Mouse (Mus musculus) kidney, postnatal 25 days (tissue): ENCODE results near the gene Rab34.

Source experiments
- DNase-seq, 2 experiments: peaks; one replicate each; pipeline ENCODE4 v3.0.0; 2021; ENCODE audit warnings: mixed read lengths in 2 of 2

The Rab34 gene

DNA sequence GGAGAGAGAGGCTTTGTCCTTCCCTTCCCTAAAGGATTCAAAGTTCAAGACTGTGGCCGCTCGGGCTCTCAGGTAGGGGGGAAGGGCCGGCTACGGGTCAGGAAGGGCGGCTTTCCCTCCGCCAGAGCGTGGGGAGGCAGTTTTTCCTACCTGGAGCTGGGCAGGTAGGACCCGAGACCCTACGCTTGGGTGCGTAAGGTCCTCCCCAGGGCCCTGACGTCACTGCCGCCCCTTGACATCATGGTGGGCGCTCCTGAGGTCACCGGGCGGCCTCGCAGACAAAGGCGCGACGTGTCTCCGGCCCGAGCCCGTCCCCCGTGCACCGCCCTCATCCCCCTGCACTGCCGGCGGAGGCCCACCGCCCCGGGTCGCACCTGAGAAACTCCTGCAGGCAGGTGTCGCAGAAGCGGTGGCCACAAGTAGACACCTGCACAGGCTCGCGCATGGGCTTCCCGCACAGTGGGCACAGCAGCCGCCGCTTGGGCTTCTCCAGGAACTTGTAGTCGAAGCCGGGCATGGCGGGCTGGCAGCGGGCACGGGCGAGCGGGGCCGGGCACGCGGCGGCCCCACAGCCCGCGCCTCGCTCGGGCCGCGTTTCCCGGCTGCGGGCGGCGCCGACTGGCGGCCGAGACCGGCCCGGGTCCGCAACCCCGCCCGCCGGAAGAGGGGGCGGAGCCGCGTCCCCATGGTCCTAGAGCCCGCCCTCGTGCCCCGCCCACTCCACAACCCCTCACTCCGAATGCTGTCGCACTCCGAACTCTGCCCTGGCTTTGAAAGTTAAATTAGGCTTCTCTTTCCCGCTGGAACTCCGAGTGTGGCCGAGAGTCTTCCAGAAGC lies 23.1 kb upstream of the Rab34 start, which contains the start of gene Traf4:
Gene Traf4, minus strand, starts transcription at position 666 of the 837 bp plus-strand sequence.
- DNase-seq: peak; percentile 94

DNA sequence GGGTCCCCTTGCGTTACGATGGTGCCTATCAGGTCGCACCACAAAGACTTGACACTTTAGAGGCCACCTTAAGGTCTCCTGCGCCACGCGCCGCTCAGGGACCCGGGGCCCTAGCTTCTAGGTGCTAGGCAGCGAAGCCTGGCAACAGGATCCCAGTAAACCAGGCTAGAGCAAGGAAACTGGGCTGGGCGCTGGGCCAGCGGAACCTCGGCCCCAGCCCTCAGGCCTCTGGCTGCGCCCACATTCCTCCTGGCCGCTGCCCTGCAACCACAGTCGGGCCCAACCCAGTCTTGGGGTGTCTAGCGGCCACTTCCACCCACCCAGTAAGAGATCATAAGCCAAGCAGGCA lies 22.5 kb upstream of the Rab34 start:
- peak; percentile 81 to 92 for DNase-seq

DNA sequence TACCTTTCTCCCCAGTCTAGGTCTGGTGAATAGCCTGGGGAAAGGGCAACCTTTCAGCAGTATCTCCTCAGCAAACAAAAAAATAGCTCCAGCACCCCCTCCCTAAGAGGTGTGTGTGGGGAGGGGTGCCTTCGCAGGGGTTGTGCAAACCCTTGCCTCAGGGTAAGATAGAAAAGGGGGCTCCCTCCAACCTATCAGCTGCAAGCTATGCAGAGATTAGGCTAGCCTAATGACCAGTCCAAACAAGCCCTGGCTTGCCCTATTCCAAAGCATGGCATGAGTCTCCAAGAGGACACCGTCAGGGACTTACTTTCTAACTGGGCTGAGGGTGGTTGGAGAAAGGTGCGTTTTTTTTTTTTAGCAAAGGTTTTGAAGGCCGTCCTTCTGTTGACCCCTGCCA lies 22.1 kb upstream of the Rab34 start:
- DNase-seq: no peak

DNA sequence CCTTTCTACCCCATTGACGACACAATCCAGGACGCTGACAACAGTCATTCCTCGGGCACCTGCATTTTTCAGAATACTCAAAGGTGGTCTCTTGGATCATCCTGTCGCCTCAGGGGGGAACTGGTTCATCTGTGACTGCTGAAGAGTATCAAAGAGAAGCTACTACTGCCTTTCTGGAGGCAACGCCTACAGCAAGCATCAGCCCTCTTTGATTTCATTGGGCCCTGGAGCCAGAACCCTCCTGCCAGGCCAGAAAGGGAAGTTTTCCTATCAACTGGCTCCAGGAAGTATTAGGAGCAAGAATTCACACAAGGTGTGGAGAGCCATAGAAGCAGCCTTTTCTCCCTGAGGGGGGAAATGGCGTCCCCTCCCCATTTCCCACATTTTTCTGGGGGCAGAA lies 21.6 kb upstream of the Rab34 start:
- no peak for DNase-seq

DNA sequence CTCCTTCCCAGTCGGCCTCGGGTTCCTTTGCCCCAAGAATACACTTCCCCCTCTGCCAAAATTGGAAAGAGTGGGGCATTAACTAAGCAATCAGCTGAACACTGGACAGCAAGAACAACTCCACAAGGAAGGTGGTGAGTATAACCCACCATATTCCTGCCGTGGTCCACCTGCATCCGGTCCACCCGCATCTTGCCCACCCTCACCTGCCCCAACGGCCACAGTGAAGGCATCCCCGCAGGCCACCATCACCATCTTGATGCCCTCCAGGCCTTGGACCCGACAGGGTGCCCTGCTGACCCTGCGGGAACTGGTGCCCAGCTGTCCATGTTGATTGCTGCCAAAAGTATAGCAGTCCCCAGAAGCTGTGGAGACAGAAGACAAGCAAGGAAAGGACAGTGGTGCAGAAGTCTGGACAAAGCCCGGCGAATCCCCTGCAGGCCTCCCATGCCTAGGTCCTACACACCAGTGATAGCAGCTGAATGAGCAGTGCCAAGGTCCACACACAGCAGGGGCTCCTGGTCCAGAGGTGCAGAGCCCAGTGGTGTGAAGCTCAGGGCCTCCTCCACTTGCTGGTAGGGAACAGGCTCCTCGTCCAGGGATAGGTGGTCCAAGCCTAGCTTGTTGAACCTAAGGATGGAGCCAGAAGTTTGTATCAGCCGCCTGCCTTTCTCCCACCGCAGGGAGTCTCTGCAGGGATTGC lies 20.8 kb upstream of the Rab34 start:
- DNase-seq: no peak

DNA sequence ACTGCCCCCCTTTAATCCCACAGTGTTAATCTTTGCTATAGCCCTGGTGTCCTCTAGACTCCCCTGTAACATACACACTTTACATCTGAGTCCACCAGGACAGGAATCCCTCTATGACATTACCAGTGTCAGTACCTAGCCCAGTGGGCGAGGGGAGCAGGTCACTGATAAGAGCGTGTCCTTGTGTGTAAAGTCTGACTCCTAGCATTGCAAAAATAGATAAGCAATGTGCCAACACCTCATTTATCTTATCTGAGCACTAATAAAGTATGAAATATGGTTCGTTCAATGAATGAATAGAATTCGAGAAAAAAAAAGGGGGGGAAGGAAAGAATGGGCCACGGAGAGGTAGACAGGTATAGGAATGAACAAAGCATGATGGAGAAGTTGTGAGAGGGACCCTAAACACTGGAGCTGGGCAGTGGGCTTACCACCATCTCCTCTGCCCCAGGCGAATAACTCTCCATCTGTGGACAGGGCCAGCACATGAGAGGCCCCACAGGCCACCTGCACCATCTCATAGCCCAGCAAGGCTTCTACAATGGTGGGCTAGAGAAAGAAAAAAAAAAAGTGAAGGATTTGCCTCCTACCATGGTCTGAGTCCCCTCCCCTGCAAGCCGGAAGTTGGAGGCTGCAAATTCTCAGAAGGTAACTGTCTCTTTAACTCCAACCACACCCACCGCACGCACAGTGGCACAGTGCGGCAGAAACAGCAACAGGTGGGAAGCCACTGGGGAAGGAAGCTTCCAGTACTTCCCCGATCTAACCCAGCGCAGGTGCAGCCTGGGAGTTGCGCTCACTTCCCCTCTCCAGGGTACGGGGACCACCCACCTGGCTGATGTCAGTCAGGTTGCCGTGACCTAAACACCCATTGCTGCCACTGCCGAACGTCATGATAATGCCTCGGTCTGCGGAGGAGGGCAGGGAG lies 19.4 kb upstream of the Rab34 start:
- peak; percentile 43 to 63 for DNase-seq

DNA sequence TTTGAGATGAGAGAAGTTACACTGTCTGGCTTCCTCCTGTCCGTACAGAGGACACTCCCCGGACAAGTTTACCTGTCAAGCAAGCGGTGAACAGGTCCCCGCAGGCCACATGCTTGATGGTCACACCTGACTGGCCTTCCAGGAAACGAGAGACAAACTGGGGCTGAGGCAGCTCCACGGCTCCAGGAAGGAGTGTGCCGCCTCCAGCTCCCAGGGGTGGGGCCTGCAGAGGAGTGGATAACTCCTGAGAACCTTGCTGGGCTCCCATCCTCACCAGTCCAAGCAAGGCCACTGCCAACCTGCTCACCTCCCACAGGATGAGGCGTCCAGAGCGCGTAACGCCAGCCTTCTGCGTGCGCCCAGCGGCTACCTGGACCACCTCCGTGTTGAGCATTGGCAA lies 17.9 kb upstream of the Rab34 start:
- DNase-seq: peak; percentile 43 to 80

DNA sequence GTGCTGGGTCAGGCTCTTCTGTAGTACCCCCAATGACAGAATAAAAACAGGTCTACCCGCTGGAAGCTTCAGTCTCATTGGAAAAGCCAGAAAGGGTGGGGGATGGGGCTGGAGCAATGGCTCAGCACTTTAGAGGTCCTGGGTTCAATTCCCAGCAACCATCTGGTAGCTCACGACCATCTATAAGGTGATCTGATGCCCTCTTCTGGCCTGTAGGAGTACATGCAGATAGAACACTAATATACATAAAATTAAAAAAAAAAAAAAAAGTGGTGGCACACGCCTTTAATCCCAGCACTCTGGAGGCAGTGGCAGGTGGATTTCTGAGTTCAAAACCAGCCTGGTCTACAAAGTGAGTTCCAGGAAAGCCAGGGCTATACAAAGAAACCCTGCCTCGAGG lies 16.9 kb upstream of the Rab34 start:
- DNase-seq: no peak

DNA sequence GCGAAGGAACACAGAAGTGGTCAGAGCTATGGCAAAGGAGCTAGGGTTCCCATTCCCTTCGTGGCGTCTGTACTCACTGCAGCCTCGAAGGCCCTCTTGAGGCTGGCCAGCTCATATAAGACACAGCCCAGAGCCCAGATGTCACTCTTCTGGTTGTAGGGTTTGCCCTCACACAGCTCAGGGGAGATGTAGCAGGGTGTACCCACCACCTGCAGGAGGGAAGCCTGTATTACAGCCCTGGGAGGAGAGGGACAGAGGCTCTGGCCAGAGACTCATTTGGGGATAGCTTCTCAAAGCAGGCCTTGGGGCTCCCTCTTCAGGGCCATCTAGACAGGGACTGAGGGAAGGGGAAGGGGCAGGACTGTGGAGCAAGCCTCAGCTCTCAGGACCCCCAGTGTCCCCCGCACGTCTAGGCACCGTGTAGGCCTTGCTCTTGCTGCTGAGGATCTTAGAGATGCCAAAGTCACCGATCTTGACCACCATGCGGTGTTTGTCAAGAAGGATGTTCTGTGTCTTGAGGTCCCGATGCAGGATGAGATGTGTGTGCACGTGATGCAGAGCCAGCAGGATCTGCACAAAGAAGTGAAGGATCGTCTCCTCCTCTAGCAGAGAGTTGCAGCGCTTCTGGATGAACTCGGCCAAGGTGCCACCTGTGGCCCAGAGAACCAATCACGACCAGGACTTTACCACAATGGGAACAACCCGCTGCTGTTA lies 16.0 kb upstream of the Rab34 start:
- no peak for DNase-seq

DNA sequence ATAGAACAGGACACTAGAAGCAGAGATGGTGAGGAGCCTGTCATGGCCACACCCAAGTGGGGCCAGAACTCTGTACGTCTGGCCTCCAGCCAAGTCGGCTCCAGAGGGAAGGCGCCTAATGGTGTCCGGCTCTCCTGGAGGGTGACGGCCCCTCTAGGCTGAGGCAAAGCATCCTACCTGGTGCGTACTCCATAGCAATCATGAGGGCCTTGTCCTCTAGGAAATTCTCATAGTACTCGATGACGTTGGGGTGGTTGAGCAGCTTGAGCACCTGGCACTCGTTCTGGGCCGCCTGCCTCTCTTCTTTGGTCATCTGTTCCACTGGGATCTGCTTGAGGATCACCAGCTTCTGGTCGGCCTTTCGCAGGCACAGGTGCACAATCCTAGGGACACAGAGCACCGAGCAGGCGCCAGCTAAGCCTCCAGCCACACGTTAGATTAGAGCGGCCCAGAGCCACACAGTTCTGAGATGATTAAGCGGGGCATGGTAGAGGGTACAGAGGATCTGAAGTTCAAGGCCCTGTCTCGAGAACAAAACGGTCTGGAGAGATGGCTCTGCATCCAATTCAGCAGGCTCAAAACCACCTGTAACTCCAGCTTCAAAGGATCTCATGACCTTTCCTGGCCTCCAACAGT lies 15.4 kb upstream of the Rab34 start:
- peak in 1 of 2 experiments; percentile 50 for DNase-seq

DNA sequence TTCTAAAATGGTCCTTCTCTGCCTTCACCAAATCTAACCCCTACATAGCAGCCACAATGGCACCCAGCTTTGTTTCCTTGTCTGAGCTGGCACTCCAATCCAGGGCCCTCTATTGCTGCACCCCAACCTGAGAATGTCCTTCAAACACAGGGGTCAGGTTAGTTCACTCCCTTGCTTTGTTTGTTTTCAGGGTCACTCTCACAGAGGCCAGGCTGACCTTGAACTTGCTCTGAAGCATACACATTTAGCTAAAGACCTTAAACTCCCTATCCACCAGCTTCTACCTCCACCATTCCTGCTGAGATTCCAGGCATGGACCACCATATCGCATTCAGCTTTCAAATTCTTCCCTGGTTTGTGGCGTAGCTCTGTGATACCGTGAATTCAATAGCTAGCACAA lies 13.7 kb upstream of the Rab34 start:
- no peak for DNase-seq

DNA sequence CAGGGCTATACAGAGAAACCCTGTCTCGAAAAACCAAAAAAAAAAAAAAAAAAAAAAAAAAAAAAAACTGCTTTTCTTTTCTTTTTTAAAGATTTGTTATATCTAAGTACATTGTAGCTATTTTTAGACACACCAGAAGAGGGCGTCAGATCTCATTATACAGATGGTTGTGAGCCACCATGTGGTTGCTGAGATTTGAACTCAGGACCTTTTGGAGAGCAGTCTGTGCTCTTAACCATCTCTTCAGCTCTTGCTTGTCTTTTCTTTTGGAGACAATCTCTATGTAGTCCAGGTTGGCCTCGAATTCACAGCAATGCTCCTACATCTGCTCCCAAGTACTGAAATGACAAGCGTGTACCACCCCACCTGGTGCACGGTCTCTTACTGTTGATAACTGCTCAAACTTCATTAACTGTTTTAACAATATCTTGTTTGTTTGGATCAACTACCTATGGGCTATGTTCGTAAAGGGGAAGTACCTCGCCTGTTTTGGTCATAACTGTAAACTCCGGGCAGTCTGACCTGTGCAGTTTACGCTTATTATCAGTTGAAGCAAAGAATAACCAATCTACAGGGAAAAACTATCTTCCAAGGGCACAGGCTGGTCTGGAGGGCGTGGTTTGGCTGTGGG lies 12.3 kb upstream of the Rab34 start:
- DNase-seq: no peak

DNA sequence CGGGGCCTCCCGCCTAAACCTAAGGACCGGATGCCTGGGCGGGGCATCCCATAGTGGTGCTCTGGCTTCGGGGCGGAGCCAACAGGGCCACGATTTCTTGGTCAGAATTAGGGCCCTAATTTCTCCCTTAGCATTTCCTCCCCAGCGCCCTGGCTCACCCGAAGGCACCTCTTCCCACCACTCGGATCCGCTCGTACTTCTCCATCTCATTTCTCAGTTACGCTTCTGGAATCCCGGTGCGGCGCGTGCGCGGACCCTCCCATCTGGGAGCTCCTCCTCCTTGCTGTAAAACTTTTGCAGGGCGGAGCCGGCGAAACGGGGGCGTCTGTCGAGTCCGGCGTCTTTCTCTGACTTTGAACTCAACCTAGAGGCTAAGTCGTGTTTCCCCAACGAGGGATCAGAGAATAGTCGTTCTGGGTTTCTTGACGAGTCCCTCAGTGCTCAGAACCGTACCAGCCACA lies 11.8 kb upstream of the Rab34 start, which contains the start of the genes Nek8 and Tlcd1:
Gene Nek8, minus strand, starts transcription at position 274 of the 461 bp plus-strand sequence.
Gene Tlcd1, plus strand, starts transcription at position 310 of the 461 bp plus-strand sequence.
- DNase-seq: peak; percentile 96 to 97

DNA sequence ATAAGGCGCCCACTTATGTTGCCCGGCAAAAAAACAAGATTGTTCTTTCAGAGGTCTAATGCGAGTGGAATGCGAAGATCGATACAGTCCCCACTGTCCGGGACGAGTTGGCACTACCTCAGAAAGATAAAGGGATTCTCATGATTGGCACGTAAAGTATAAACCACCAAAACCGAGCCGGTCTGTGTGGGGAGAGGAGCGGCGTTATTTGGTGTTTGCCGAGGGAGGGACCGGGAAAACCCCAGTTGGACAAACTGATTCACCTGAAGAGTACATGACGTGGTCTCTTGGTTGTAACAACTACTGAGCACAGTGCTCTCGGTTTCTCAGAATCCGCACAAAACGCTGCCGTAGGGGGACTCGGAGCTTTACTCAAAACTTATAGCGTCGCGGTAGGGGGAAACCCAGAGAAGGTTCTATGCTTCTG lies 11.3 kb upstream of the Rab34 start:
- peak in 1 of 2 experiments; percentile 45 for DNase-seq

DNA sequence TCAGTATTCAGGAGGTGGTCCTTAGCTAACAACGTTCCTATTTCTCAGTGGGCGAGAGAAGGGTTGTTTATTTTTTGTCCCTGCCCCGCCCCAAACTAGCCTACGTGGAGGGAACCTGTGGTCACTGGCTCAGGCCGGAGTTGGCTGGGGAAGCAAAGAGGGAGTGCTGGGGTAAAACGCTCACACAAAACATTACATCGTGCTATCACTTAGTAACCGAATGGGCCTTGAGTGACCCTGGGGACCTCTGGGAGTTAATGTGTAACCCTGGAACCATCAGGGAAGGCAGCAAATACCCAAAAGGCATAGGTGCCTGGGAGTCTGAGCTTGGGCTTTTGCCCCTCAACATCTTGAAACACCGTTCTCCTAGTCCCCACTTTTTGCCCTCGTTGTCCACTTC lies 10.8 kb upstream of the Rab34 start:
- peak; percentile 89 to 95 for DNase-seq

DNA sequence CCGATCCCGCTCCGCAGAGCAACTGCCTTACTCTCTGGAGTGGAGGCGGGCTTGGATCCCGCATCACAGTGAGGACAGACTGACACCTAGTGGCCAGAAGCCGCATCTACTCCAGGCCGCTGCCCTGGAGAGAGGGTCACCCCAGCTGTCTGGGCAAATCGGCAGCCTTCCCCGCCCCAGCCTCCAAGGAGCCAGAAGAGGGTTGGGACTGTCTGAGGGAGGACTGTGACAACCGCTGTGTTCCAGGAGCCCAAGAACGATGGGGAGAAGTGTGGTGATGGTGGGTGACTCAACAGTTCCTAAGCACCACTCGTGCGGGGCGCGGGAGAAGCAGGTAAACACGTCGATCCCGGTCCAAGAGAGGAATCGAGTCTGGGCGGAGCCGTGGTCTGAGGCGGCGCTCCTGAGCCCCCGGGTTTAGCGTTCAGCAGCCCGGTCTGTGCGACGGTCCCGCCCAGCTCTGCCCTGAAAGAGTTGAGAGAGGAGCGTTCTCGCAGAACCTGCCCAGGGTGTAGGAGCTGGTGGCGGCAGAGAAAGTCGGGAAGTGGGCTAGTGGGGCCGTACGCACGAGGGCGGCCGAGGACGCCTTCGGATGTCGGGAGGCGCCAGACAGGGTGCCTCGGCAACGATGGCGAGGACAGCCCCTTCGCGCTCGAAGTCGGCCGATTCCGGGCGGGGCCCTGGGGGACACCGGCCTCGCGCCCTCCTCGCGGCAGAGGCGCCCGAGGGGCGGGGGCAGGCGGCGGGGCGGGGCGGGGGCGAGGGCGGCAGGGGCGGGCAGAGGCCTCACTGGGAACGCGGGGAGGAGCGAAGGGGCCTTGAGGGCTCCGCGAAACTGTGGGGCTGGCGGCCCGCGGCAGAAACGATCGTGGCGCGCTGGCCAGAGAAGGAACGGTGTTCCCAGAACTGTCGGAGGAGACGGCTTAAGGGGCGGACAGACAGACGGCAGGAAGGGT lies 10.0 kb upstream of the Rab34 start:
- DNase-seq: peak; percentile 96

DNA sequence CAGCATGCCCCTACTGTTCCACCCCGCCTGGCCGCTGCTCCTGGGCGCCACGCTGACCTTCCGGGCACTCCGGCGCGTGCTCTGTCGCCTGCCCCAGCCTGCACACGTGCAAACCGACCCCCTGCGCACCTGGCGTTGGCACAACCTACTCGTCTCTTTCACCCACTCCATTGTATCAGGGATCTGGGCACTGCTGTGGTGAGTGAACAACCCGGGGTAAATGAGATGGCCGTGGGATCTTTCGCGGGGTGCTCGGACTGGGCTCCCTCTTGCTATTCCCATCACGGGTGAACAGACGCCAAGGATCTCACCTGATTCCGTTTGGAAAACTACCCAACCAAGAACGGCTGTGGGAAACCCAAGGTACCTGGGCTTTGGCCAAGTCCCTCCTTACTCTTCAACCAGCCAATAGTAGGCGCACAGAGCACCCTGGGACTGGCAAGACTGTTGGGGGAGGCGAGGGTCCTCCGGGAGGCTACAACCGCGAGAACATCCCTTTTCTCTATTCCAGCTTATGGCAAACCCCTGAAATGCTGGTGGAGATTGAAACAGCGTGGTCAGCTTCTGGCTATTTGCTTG lies 9.3 kb upstream of the Rab34 start:
- DNase-seq: peak; percentile 90 to 92

DNA sequence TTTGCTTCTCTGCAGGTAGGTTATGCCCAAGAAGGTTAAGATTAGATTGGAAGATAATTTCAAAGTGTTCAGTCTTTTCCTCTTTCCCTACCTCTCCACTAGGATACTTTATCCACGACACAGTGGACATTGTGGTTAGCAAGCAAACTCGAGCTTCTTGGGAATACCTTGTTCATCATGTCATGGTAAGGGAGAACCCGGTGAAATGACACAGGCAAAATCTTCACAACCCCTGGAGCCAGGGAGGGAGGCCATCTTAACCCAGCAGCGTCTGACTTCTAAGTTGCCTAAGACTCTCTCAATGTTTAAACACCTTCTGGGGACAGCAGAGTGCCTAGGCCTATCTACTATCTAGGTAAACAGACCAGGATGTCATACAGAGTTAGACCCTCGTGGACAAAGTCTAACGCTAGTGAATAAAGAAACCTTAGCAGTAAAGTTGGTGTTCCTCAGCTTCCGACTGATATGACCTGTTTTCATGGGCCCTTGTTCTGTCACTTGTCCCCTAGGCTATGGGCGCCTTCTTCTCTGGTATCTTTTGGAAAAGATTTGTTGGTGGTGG lies 8.7 kb upstream of the Rab34 start:
- no peak for DNase-seq
